Mouse (Mus musculus) thymus, postnatal 25 days (tissue): ENCODE results near the gene Galnt18.

Experiments
- DNase-seq: peaks from one replicate; pipeline ENCODE4 v3.0.0; 2022

Gene Galnt18

DNA sequence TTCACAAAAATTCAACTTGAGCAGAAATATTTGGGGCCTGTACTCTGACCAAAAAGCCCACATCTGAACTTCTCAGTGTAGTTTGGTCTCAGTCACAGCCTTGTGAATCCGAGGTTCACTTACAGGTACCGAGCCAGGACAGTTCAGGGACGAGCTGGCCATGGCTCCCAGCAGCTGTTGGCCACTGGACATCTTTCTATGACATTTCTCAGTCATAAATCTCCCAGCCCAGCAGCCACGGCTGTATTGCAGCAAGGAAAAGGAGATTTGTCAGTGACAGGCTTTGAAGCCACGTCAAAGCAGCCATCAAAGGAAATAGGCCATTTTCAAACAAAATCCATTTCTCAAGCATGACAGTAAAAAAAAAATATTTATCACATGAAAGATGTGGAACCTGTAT is 154.0 kb downstream of the Galnt18 start:
- no peak for DNase-seq

DNA sequence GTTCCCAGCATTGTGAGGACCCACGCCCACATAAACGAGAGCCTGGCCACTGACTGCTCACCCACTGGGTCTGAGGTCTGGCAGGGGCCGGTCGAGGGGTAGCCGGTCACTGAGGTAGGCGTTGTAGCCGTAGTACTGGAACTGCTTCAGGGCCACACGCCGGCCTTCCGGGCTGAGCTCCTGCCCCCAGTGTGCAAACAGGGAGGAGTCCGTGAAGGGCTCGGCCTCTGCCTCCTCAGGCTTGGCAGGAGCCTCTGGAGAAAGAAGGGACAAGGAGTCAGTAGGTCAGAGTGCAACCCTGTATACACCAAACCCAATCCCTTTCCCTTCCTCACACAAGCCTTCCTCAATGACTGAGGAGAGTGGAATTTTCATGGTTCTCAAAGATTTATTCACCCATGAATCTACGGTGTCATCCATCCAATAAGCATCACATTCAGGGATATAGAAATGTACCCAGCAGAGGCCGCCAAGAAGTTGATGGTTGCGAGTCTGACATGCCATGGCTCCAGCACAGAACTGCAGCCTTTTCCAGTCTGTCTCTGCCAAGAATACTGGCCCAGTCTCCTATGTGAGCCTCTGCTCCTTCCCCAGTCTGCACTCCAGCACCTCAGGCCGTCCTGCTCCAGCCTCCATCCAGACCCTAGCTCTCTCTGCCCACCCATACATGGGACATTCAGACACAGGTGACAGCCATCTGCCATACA is 163.4 kb downstream of the Galnt18 start:
- no peak for DNase-seq

DNA sequence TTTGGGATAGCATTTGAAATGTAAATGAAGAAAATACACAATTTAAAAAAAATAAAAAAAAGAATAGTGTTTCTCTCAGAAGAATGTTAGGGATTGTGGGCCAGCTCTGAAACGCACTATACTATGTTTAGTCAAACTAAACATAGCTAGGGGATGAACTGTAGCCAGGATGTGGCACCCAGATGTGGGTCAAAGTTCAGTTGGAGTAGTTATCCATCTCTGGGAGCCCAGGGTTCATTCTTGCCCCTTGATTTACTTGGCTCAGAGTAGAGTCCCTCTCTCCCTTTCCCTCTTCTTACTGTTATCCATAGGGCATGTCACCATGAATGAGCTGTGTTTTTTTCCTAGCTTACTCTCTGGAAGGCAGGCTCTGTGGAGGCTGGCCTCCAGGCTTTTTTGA is 165.3 kb downstream of the Galnt18 start:
- no peak for DNase-seq

DNA sequence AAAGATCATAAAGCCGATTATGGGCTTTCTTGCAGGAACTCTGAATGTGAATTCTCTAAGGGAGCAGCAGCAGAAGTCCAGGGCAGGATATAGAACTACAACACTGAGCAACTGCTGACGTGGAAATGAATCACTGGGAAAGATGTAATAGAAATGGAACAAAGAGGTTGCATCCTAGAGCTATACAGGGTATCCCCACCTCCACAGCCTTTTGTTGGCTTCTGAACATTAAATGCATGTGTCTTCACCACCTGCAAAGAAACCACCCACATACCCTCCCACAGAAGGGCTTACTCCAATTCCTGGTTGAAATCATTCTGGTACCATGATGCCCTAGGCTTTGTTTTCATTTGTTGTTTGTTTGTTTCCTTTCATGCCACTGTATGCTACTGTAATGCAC is 172.3 kb downstream of the Galnt18 start:
- no peak for DNase-seq

DNA sequence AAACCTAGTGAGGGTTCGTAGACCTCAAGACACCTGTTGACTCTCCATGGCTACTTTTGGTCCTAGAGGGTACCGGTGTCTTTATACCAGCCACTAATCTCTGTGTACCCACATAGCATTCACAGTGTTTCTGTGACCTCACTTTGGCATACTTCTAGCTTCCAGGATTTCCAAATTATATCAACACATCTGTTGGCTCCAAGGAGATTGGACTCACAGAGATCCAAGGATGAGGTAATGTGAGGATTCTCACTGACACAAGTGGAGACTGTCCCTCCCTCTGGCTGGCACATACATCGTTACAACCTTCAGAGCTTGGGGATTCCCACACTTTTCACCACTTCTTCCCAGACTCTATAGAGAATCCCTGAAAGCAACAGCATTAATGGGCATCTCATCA is 173.7 kb downstream of the Galnt18 start:
- no peak for DNase-seq

DNA sequence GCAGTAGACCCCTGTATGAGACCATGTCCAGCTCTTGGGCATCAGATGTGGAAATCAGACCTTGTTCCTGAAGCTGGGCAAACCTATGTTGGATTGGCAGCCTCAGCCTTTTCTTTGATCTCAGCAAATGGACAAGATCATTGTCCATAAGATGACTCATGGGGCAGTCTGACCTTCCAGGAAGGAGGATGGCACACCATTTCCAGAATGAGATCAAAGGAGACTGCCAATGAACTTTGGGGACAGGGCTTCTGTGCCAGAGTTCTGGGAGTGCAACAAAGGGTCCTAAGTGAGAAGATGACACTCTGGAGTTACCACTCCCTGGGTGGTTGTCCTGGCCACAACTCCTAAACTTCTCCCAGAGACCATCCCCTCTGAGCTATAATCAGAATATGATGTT is 174.1 kb downstream of the Galnt18 start:
- DNase-seq, result no peak

DNA sequence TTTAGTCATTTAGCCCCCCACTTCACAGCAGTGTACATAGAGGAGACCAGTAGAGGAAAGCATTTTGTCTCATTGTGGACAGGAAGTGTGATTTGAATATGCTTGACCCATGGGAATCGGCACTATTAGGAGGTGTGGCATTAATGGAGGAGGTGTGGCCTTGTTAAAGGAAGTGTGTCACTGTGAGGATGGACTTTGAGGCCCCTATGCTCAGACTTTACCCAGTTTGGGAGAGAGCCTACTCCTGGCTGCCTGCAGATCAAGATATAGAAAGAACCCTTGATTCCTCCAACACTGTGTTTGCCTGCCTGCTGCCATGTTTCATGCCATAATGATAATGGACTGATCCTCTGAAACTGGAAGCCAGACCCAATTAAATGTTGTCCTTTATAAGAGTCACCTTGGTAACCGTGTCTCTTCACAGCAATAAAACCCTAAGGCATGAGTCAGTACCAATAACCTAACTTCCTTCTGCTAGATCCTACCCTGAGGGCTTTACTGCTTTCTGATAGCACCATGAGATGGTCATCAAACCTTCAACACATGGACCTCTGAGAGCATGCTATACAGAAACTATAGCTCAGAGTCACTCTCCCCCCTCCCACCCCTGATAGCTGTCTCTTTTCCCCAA is 175.1 kb downstream of the Galnt18 start:
- no peak for DNase-seq

DNA sequence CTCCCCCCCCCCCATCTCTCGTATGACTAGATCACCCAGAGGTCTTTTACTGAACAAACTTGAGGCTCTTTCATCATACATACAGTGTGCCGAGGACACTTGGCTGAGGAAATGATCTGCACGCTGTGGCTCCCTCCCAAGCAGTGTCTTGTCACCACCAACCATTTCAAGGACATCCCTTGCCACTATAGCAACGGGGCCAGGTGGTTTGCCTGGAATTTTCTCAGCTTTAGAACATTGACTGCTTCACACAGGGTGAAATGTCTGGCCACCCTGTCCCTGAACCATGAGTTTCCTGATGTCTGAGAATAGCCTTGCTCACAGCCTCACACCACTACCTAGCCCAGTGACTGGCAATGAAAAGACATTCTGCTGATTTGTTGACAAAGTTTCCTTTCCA is 176.6 kb downstream of the Galnt18 start:
- no peak for DNase-seq

DNA sequence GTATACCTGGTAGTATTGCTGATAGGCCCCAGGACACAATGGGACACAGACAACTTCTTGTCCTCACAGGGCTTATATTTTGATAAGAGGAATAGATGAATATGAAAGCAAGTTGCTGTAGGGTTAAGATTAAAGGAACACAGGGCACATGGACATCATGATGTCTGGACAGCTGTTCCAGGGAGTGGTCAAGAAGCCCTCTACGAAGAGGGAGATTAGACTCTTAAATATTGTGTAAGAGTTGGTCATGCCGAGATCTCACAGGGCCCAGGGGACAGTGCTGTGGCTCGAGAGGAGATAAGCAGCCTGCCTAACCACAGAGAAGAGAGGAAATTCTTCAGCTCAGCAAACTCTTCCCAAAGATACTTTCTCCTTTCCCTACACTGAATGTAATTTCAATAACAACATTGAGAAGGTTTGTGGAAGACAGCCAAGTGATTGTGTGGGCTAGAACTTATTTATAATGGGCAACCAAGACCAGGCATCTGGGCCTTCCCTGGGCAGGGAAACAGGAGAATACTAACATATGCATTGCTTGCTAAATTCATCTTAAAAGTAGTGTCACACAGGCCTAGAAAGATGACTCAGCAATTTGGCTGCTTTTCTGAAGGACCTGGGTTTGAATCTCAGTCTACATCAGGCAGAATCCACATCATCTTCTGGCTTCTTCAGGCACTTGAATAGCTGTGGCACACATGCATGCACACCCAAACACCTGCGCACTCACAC is 178.3 kb downstream of the Galnt18 start:
- no peak for DNase-seq

DNA sequence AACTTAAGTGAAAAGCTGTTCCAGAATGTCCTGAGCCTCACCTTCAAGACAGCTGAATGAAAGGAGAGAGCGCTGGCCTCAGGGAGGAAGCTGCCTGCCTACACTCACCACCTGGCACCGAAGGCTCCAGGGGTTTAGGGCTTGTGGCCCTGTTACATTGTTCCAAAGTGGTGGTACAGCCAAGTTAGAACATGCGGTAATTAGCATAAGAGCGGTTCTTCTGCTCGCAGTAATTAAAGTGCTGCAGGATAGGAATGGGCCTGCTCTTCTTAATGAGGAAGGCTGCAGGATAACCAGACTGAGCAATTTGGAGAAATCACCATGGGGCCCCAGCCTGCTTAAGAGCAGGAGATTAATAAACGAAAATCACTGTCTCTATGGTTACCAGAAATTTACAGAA is 179.0 kb downstream of the Galnt18 start:
- DNase-seq, result no peak

DNA sequence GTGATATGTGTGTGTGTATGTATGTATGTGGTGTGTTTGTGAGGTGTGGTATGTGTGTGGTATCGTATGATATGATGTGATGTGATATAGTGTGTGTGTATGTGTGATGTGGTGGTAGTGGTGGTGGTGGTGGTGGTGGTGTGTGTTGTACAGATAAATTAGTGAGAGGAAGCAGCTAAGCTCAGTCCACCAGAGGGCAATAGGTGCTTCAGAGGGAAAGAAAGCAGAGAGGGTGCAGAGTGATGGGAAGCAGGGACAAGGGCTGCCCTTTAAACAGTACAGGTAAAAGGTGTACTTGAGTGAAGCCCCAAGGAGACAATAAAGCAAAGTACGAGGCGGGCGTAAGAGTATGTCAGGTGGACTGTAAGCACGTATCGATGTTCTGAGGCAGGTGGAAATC is 186.1 kb downstream of the Galnt18 start:
- no peak for DNase-seq

DNA sequence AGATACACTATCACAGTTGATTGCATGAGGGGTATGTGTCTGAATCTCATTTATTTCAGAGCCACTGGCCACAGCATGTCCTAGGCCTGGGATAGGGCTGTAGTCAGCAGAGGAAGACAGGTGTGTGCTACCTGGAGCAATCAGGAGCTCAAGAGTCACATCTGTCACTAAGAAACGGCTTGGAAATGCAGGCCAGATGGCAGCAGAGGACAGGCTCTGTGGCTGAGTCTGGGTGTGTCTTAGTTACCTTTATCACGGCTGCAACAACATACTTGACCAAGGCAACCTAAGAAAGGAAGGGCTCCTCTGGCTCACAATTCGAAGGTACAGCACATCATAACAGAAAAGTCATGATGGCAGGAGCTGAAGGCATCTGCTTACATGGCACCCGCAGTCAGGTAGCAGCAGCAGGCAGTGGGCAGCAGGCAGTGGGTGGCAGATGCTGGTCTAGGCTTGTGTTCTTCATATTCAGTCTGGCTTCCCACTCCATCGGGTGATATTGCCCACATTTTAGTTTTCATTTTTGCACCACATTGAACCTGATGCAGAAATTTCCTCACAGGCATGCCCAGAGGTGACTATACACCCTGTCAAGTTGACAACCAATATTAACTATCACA is 190.2 kb downstream of the Galnt18 start:
- DNase-seq, result no peak

DNA sequence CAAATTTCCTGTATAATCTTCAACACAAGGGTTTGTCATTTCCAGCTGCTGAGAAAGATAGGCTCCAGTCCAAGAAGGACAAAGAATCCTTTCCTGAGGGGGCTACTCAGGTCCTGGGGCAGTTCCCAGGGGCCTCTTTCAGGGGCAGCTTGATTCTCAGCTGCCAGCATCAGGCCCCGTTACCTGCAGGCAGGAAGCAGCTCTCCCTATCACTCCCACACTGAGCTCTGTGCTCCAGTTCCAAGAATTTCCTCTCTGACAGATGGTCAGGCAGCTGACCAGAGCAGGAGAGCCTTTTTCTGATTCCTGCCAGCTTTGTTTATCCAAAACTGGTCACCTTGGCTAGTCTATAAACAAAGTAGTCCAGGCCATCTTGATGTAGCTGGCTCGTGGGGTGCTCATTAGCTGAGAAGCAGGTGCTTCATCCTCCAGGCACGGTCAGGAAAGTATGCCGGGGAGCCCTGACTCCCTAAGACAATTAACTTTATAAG is 191.4 kb downstream of the Galnt18 start:
- DNase-seq, result no peak

DNA sequence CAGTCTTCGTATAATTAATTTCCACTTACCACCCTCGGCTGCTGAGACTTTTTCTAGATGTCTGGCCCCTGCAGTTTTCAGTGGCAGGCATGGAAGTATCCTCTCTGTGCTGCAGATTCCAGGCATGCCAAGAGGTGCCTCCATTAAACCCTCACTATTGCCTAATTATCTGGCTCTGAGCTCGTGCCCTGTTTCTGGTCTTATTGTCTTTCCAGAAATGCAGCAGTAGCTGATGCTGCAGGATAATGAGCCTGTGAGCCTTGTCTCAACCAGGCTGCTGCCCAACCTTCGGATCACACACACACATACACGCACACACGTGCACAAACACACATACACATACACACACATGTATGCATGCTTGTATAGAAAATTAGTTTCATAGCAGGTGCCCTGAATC is 199.2 kb downstream of the Galnt18 start:
- no peak for DNase-seq

DNA sequence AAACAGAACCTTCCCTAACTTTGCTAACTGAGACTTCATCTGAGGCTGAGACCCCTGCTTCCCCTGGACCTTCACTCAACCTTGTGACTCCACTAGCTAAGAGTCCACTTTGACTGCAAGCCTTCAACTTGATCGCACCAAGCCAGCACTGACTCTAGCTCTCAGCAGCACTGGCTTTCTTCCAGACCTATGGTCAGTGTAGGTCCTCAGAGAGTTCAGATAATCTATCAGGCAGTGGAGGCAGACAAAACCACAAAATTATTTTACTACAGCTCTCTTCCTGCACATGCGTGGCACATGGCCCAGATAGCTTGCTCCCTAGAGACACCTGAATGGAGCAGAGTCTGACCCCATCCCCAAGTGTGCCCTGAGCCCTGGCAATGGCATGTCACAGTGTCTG is 204.7 kb downstream of the Galnt18 start:
- no peak for DNase-seq

DNA sequence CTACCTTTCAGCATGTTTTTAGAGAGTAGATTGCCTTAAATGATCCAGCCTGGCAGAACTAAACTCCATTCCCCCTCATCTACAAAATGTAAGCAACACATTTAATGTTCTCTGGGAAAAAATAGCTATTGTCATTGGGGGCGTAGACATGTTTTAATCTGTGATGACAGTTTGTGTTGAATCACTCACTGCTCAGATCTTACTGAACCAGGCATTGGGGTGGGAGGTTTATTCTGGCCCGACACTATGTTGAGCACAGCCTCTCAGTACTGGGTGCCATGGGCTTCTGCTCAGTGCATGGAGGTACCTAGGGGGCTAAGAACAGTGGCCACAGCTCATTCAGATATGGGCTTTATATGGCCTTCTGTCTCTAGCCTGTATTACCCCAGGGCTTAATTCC is 207.4 kb downstream of the Galnt18 start:
- no peak for DNase-seq

DNA sequence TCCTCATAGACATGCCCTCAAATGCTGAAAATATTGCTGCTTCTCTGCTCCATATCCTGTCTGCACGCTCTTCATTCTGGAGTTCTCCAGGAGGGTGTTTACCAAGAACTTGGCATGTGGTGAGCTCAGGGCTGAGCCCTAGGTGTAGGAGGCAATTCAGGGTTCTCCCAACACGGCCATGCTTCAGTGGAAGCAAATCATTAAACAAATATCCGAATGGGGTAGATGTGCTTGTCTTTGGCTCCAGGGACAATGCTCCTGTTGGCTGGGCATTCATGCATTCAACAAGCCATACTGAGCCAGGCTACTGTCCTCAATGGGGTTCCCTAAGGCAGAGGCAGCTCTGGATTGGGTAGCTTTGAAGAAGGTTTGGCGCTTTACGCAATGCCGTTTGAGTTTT is 212.9 kb downstream of the Galnt18 start:
- no peak for DNase-seq

DNA sequence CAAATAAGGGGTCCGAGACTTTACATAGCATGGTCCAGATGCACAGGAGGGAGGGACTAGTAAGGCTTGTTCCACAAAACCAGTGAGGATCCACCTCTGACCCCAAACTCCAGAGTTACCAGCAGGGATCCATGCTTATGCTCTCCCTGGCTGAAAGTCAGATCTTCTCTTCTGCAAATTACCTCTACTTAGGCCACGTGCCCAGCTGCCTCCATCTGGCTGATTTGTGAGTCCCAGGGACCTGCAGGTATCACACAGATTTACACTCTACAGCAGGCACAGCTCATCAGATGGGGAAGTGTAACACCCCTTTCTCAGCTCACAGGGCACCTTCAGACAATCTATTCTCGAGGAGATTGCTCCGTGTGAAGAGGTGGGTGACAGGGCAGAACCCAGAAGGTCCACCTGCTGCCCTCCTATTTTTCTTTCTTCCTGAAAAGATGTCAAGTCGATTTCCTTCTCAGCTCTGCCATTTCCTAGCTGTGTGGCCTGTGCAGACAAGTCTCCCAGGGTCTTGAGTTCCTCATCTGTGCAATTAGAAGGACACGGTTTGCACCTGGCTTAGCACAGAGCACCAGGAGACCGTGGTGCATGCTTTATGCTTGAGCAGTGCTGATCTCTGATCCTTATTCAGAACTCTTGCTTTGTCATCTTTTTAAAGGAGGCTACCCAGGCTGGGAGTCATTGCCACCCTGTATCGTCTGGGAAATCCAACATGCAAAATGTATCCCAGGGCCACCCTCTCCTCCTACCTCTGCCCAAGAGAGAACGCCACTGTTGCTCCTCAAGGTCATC is 216.3 kb downstream of the Galnt18 start:
- DNase-seq, result no peak

DNA sequence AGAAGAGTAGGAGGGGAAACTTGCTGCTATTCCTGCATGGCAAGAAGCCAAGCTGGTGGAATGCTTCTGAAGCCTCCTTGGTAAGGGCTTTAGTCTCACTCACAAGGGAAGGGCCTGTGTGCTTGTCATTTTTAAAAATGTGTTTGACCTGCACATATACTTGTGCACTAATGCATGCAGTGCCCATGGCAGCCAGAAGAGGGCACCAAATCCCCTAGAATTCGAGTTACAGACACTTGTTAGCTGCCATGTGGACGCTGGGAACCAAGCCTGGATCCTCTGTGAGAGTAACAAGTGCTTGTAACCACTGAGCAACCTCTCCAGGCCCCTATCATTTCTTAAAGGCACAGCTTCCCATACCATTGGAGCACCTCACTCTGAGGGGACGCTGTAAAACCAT is 219.7 kb downstream of the Galnt18 start:
- DNase-seq, result peak; percentile 4

DNA sequence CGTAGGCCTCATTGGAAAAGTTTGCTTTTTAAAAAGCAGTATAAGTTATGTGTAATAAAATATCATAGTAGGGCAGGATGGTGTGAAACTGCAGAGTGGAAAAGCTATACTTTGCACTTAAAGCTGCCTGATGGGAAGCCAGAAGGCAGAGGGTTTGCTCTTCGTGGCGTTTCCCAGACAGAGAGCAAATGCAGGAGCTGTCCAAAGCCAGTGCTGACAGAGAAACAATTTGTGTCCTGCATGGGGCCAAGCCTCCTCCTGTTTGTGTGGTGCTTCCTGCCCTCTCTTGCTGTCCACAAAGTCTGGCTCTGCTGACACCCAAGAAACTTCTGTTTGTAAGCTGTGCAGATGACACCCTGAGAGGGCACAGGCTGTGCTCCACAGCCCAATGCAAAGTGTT is 220.8 kb downstream of the Galnt18 start:
- no peak for DNase-seq

DNA sequence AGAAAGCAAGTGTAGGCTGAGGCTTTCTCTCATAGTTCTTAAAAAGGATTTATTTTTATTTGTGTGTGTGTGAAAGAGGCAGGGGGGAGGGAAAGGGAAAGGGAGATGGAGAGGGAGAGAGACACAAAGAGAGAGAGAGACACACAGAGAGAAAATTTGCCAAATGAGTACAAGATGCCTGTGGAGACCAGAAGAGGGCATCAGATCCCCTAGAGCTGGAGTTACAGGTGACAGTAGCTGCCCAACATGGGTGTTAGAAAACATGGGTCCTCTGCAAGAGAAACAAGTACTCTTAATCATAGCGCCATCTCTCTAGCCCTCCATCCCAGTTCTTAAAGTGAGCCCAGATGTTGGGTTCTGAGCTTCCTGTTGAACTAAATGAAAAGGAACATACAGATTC is 228.8 kb downstream of the Galnt18 start:
- DNase-seq, result no peak

DNA sequence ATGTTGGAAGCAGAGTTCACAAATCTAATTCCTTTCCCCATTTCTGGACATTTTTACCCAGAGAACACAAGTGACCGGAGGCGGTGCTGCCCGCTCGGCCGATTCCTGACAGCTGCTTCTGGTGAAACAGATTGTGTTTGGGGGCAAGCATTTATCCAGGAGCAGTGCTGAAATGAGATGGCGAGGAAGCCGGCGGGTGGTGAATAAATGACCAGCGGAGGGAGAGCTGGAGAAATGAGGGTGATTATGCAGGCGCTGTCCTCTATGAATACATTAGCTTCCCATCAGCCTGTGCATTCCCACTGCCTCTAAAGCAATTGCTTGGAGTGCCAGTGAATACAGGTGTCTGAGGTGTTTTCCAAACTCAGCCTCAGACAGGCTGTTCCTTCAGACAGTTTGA is 232.7 kb downstream of the Galnt18 start:
- no peak for DNase-seq

DNA sequence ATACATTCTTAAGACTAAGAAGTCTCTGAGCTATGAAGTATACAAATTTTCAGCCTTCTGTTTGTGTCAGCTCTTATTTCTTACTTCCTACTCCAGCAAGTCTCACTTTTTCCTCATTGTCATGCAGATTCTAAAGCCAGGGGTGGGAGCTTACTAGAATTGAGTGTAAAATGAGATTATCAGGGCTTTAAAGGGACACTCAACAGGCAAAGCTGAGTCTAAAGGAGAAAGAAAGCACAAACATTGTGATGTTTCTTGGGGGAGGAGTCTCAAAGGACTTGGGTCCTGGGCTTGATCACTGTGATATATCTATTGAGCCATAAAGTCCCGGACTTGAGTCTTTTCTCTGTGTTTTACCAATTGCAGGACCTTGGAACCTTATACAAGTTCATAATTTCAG is 234.2 kb downstream of the Galnt18 start:
- DNase-seq, result no peak
